Mouse (Mus musculus) layer of hippocampus, postnatal 14 days (tissue): ENCODE measurements at regions not wholly inside any gene's neighbourhood (a gene's known extent, or its start where the extent isn't known, plus 50 kb on each side); places are given as distances from the start of the nearest gene placed in this dataset.
"Not testable (repeated sequence)": the region's sequence is repeated elsewhere in the genome, so short reads cannot be mapped to it uniquely, and the experiment has no call there.

Source experiments
- DNase-seq, 2 experiments: peaks; one replicate each; pipeline ENCODE4 v3.0.0; 2021 to 2022; ENCODE audit warnings: low spot score in 2 of 2, mixed read lengths in 1 of 2

DNA sequence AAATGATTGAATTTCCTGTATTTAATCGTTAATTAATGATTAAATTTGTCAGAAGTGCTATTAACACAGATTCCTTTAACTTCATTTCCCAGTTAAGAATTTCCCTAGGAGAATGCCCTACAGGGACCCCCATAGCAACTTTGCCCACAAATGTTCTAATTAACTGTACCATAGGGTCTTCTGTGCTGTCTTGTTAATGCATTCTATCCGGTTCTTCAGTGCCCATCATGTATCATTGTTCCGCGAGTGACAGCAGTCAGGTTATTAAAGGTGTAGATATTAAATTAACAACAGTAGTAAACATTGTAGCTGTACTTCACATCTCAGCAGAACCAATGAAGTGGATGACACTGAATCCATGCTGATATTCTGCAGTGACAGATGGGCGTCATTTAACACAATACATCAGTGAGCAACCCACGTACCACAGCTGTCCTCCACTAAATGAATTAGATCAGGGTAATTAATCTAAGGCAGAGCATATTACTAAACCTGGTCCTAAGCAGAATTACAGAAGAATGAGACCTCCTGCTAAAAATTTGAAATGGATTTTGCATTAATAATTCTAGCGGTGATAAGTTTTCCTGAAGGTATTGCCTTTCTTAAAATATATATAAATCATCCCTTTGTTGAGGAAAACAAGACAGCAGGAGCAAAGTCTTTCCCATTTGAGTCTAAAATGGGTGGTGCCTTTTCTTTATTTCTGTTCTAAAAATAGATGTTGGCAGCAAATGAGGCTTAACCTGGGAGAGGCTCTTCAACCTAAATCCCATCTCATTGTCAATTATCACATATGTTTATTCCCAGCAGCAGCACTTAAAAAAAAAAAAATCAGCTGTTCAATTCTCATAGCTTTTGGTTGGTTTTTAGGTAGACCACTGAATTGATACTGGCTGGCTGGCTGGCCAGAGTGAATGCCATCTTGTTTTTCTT, 872.3 kb downstream of the Nxph1 start:
- DNase-seq = peak in 1 of 2 experiments; percentile 66

DNA sequence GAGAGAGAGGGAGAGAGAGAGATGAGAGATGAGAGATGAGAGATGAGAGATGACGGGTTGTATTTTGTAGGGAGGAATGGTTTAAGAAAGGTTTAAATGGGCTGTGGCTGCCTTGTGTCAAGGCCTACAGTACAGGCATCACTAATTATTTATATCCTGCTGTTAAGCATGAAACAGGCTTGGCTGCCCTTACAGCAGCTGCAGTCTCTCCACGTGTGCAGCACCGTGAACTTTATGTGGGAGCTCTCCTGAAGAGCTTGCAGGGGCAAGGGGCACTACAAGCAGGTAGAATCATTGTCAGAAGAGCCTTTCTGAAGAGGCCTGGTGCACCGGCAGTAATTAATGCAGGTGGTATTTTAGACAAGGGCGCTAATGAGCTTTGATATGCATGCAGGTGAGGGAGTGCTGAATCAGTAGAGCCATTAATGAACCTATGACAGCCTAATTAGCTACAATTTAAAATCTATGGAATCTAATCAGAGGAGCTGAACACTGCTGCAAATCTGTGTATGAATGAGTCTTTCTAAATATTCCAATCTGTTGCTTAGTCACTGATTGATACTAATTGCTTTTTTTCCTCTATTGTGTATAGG, 886.7 kb downstream of the Nxph1 start:
- no peak for DNase-seq

DNA sequence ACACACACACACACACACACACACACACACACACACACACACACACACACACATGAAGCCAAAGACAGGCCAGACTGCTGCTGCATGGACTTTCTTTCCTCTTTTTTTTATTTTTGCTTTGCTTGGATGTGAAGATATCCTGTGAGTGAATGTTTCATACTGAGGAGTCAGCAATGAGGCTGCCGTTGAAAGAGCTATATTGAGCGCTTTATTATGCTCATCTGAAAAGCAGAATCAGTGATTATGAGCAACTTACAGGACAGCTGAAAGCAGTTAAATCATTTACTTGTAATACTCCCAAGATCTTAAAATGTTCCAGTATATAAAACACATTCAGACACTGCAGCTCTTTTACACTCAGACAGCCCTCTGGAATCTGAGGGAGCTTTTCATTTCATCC, 894.2 kb downstream of the Nxph1 start:
- DNase-seq = no peak

DNA sequence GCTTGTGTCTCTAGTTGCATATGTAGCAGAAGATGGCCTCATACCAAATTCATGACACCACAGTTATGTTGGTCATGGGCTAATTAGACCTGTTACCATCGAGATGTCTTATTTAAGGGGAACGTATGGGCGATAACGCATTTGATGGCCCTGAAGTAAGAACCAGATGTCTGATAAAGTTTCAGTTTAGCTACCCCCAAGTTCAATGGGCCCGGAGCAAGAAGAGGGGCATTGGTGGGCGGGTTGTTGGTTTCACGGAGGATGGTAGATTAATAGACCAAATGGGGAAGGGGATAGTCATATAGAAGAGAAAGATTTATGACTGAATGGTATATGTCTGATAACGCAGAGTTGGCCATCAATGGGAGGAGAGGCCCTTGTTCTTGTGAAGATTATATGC, 941.6 kb downstream of the Nxph1 start:
- DNase-seq = not testable (repeated sequence)
